Mouse (Mus musculus) CH12.LX (cell line): Measurements from ENCODE around the gene Babam2. TPM values are rescaled to one million over a fixed set of nuclear protein-coding genes. Genes with fewer than 3 reads are reported as not detected.

Experiments used
- DNase-seq: peaks from one replicate; pipeline ENCODE4 v3.0.0-alpha.2; 2013; ENCODE audit errors: extremely low read depth
- H3K27ac ChIP-seq: 2 replicates; pipeline ENCODE4 v1.5.1; 2012; ENCODE audit warnings: low read depth, mild to moderate bottlenecking, control low read depth, moderate library complexity; ENCODE audit not compliant: insufficient read depth
- H3K27me3 ChIP-seq: replicated peaks from 2 replicates; pipeline ENCODE3; 2012; ENCODE audit warnings: inconsistent platforms
- H3K36me3 ChIP-seq, 2 experiments: replicated peaks in 1 of 2; 2 replicates each; pipeline versions ENCODE3 to v1.6.1; 2012; ENCODE audit warnings: inconsistent platforms in 1 of 2, low read length in 1 of 2, mild to moderate bottlenecking in 1 of 2, mixed read lengths in 1 of 2, moderate library complexity in 1 of 2; ENCODE audit not compliant: control insufficient read depth in 1 of 2, insufficient read depth in 1 of 2
- H3K4me1 ChIP-seq, 2 experiments: 2 replicates each; pipeline ENCODE4 v1.6.1; 2012; ENCODE audit warnings: inconsistent platforms in 1 of 2, moderate library complexity in 1 of 2; ENCODE audit not compliant: insufficient read depth in 2 of 2, control insufficient read depth in 1 of 2
- H3K4me2 ChIP-seq: 2 replicates; pipeline ENCODE4 v1.6.1; 2012; ENCODE audit warnings: low read depth, mild to moderate bottlenecking, control low read depth; ENCODE audit not compliant: poor library complexity, insufficient read depth, severe bottlenecking
- H3K4me3 ChIP-seq, 3 experiments: fragments of 150-350 bp in 1 of 3; sonication (generic) in 1 of 3; replicated peaks in 1 of 3; 2 replicates each; pipeline versions ENCODE3 to v1.5.1; 2011 to 2012; ENCODE audit warnings: low read depth in 2 of 3, low read length in 2 of 3, mild to moderate bottlenecking in 2 of 3, moderate library complexity in 2 of 3, control low read depth in 1 of 3, improper control_type of control experiment in 1 of 3, inconsistent platforms in 1 of 3, mixed read lengths in 1 of 3; ENCODE audit not compliant: poor library complexity in 1 of 3
- H3K79me2 ChIP-seq: replicated peaks from 2 replicates; pipeline ENCODE4 v1.6.1; 2012; ENCODE audit warnings: mild to moderate bottlenecking, moderate library complexity; ENCODE audit not compliant: control insufficient read depth, poor library complexity, insufficient read depth, severe bottlenecking; ENCODE audit errors: extremely low read depth
- H3K9ac ChIP-seq: 2 replicates; pipeline ENCODE4 v1.6.1; 2012; ENCODE audit warnings: low read depth, mild to moderate bottlenecking, control low read depth, moderate library complexity; ENCODE audit not compliant: insufficient read depth
- H3K9me3 ChIP-seq: replicated peaks from 2 replicates; pipeline ENCODE3; 2012; ENCODE audit warnings: low read length, inconsistent platforms, mixed read lengths
- CHD1 ChIP-seq: IDR thresholded peaks from 2 replicates; pipeline ENCODE4 v1.6.1; 2012; ENCODE audit warnings: low read depth, low read length, improper control_type of control experiment, inconsistent platforms
- CHD2 ChIP-seq: IDR thresholded peaks from 2 replicates; pipeline ENCODE4 v1.6.1; 2011; ENCODE audit warnings: low read length, improper control_type of control experiment
- CTCF ChIP-seq, 2 experiments: IDR thresholded peaks in 1 of 2; conservative IDR thresholded peaks in 1 of 2; 2 replicates each; pipeline ENCODE4 v1.5.1; 2011 to 2012; ENCODE audit warnings: low read depth in 2 of 2, low read length in 2 of 2, improper control_type of control experiment in 1 of 2, inconsistent platforms in 1 of 2, mild to moderate bottlenecking in 1 of 2, moderate library complexity in 1 of 2
- E2F4 ChIP-seq: IDR thresholded peaks from 2 replicates; pipeline ENCODE4 v1.6.1; 2011; ENCODE audit warnings: low read depth, low read length, improper control_type of control experiment; ENCODE audit not compliant: insufficient replicate concordance
- EP300 ChIP-seq: IDR thresholded peaks from 2 replicates; pipeline ENCODE4 v1.6.1; 2011; ENCODE audit warnings: low read length, improper control_type of control experiment
- ETS1 ChIP-seq: conservative IDR thresholded peaks from 2 replicates; pipeline ENCODE4 v1.6.1; 2012; ENCODE audit warnings: low read depth, mild to moderate bottlenecking, inconsistent platforms, low read length, improper control_type of control experiment, moderate library complexity
- HCFC1 ChIP-seq: IDR thresholded peaks from 2 replicates; pipeline ENCODE4 v1.6.1; 2012; ENCODE audit warnings: low read depth, mild to moderate bottlenecking, inconsistent platforms, low read length, improper control_type of control experiment
- JUN ChIP-seq: IDR thresholded peaks from 2 replicates; pipeline ENCODE4 v1.6.1; 2011; ENCODE audit warnings: low read depth, mild to moderate bottlenecking, low read length, improper control_type of control experiment, moderate library complexity; ENCODE audit not compliant: insufficient read depth
- JUND ChIP-seq: conservative IDR thresholded peaks from 2 replicates; pipeline ENCODE4 v1.6.1; 2011; ENCODE audit warnings: low read depth, low read length, improper control_type of control experiment
- KAT2A ChIP-seq: IDR thresholded peaks from 2 replicates; pipeline ENCODE4 v1.6.1; 2012; ENCODE audit warnings: low read length, improper control_type of control experiment, inconsistent platforms; ENCODE audit not compliant: insufficient replicate concordance
- MAFK ChIP-seq: IDR thresholded peaks from 2 replicates; pipeline ENCODE4 v1.6.1; 2011; ENCODE audit warnings: low read length, improper control_type of control experiment; ENCODE audit not compliant: insufficient replicate concordance
- MAZ ChIP-seq: IDR thresholded peaks from 2 replicates; pipeline ENCODE4 v1.6.1; 2012; ENCODE audit warnings: low read depth, mild to moderate bottlenecking, inconsistent platforms, low read length, improper control_type of control experiment, moderate library complexity
- MEF2A ChIP-seq: IDR thresholded peaks from 2 replicates; pipeline ENCODE4 v1.6.1; 2014; ENCODE audit warnings: low read depth, mild to moderate bottlenecking, inconsistent platforms, low read length, improper control_type of control experiment, borderline replicate concordance
- MXI1 ChIP-seq: IDR thresholded peaks from 2 replicates; pipeline ENCODE4 v1.6.1; 2011; ENCODE audit warnings: mild to moderate bottlenecking, low read depth, low read length, improper control_type of control experiment
- MYC ChIP-seq: IDR thresholded peaks from 2 replicates; pipeline ENCODE4 v1.6.1; 2011; ENCODE audit warnings: low read depth, mild to moderate bottlenecking, improper control_type of control experiment, low read length
- NELFE ChIP-seq: IDR thresholded peaks from 2 replicates; pipeline ENCODE4 v1.6.1; 2011; ENCODE audit warnings: low read depth, low read length, improper control_type of control experiment
- NRF1 ChIP-seq: IDR thresholded peaks from 2 replicates; pipeline ENCODE4 v1.6.1; 2014; ENCODE audit warnings: low read depth, mild to moderate bottlenecking, inconsistent platforms, low read length, improper control_type of control experiment, moderate library complexity
- PAX5 ChIP-seq: IDR thresholded peaks from 2 replicates; pipeline ENCODE4 v1.6.1; 2012; ENCODE audit warnings: low read length, inconsistent platforms, mixed read lengths
- POLR2A ChIP-seq: IDR thresholded peaks from 2 replicates; pipeline ENCODE4 v1.6.1; 2011; ENCODE audit warnings: low read depth, mild to moderate bottlenecking, improper control_type of control experiment, low read length
- RCOR1 ChIP-seq: conservative IDR thresholded peaks from 2 replicates; pipeline ENCODE4 v1.6.1; 2012; ENCODE audit warnings: low read depth, mild to moderate bottlenecking, inconsistent platforms, low read length, improper control_type of control experiment
- SMC3 ChIP-seq: IDR thresholded peaks from 2 replicates; pipeline ENCODE4 v1.6.1; 2011; ENCODE audit warnings: low read depth, low read length, improper control_type of control experiment
- TBP ChIP-seq: conservative IDR thresholded peaks from 2 replicates; pipeline ENCODE4 v1.6.1; 2011; ENCODE audit warnings: low read depth, low read length, improper control_type of control experiment
- TCF12 ChIP-seq: IDR thresholded peaks from 2 replicates; pipeline ENCODE4 v1.6.1; 2014; ENCODE audit warnings: low read depth, mild to moderate bottlenecking, inconsistent platforms, low read length, improper control_type of control experiment
- UBTF ChIP-seq: IDR thresholded peaks from 2 replicates; pipeline ENCODE4 v1.6.1; 2012; ENCODE audit warnings: low read depth, mild to moderate bottlenecking, inconsistent platforms, low read length, improper control_type of control experiment, moderate library complexity
- USF1 ChIP-seq: IDR thresholded peaks from 2 replicates; pipeline ENCODE4 v1.6.1; 2014; ENCODE audit warnings: low read depth, mild to moderate bottlenecking, inconsistent platforms, low read length, improper control_type of control experiment
- USF2 ChIP-seq: conservative IDR thresholded peaks from 2 replicates; pipeline ENCODE4 v1.6.1; 2011; ENCODE audit warnings: low read depth, low read length, improper control_type of control experiment
- ZC3H11A ChIP-seq: IDR thresholded peaks from 2 replicates; pipeline ENCODE4 v1.6.1; 2012; ENCODE audit warnings: low read depth, mild to moderate bottlenecking, inconsistent platforms, low read length, improper control_type of control experiment
- ZKSCAN1 ChIP-seq: IDR thresholded peaks from 2 replicates; pipeline ENCODE4 v1.6.1; 2012; ENCODE audit warnings: low read depth, inconsistent platforms, low read length, improper control_type of control experiment, borderline replicate concordance
- ZMIZ1 ChIP-seq: IDR thresholded peaks from 2 replicates; pipeline ENCODE4 v1.6.1; 2012; ENCODE audit warnings: low read depth, mild to moderate bottlenecking, inconsistent platforms, low read length, improper control_type of control experiment
- ZNF384 ChIP-seq: IDR thresholded peaks from 2 replicates; pipeline ENCODE4 v1.6.1; 2012; ENCODE audit warnings: low read depth, low read length, improper control_type of control experiment, inconsistent platforms
- dilution Hi-C: fragments of 300-500 bp; cut with MboI; formaldehyde crosslinking; loops from 2 replicates; pipeline ENCODE4 v1.14.3; 2020; ENCODE audit warnings: low sequenced_read_pairs; ENCODE audit not compliant: extremely low pct_unique_long_range_greater_than_20kb, extremely low pct_ligation_motif_present
- in situ Hi-C: fragments of 300-500 bp; cut with MboI; formaldehyde crosslinking; loops from 3 replicates; pipeline ENCODE4 v1.14.3; 2019; ENCODE audit warnings: low sequenced_read_pairs, low pct_ligation_motif_present, low pct_unique_long_range_greater_than_20kb, mixed read lengths
- polyA plus RNA-seq: library from polyadenylated mRNA; unstranded; fragments of >175 nt; gene quantifications from 2 replicates; pipeline ENCODE4 v1.2.1, GENCODE M21; 2012; ENCODE audit warnings: low read depth; ENCODE audit not compliant: insufficient read length
- total RNA-seq, 2 experiments: library from RNA; depleted of rRNA; stranded (reverse); fragments of 300-350 nt in 1 of 2; fragments of >200 nt in 1 of 2; gene quantifications; 2 replicates each; pipeline ENCODE4 v1.2.3; 2012 to 2014

Babam2 gene
- total and polyA plus RNA-seq, 3 experiments = 38.2 to 78.0 (median 39.8) TPM

DNA sequence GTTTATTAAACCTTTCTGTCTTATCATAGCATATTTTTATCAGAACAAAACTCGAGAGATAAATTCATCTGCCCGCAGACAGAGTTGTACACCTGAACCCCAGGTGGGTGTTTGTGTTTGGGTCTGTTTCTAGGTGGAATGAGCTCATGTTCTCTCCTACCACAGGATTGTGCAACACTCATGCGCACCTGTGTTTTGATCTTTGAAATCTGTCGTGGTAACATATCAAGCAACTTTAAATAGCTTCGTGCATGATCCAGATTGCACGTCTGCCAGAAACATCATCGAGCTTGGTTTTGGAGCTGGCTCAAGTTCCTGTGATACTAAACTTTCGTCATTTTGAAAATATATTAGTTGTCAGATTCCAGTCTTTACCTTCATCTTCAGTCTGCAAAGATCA lies 251.9 kb downstream of the Babam2 start:
- H3K9ac ChIP-seq = no peak overlapping the region
- no peak for DNase-seq
- H3K36me3 ChIP-seq = no peaks in the 10 kb centered on the region
- dilution Hi-C loops (no loop called here), in situ Hi-C loops (no loop called here)
- H3K27me3 ChIP-seq = no peaks in the 10 kb centered on the region
- no peaks in the 10 kb centered on the region for H3K79me2 ChIP-seq
- H3K4me2 ChIP-seq = no peak overlapping the region
- H3K9me3 ChIP-seq = no peaks in the 10 kb centered on the region
- no peaks in the 10 kb centered on the region for H3K4me1 ChIP-seq
- no peak overlapping the region for H3K27ac ChIP-seq
- TF ChIP-seq ZKSCAN1 (no peak), ETS1 (no peak), SMC3 (no peak), TBP (no peak), POLR2A (no peak), ZNF384 (no peak), USF2 (no peak), KAT2A (no peak), MAFK (no peak), PAX5 (no peak), CHD1 (no peak), USF1 (no peak), JUND (no peak), CHD2 (no peak), ZC3H11A (no peak), UBTF (no peak), NRF1 (no peak), TCF12 (no peak), RCOR1 (no peak)
- H3K4me3 ChIP-seq = no peak overlapping the region

DNA sequence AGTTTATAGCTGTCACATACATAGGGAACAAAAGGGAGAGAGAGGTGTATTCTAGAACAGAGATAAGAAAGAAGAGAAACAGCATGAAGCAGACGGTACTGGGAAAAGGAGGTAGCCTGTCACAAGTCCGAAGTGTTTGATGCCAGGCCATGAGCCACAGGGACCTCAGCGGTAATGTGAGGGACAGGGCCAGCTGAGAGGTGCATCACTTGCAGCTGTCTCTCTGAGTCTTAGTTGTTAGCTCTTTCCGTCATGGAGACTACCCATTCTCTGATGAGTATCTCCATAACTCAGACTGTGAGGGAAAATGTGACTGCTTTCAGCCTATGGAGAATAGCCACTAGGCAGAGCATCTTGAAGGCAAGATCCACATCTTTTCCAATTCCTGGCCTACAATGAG lies 253.0 kb downstream of the Babam2 start:
- dilution Hi-C loops (no loop called here), in situ Hi-C loops (no loop called here)
- no peak overlapping the region for H3K9ac ChIP-seq
- no peak for TF ChIP-seq ETS1
- no peak for TF ChIP-seq RCOR1
- TF ChIP-seq ZNF384 = no peak
- TF ChIP-seq MEF2A = no peak
- TF ChIP-seq JUND = no peak
- no peak for TF ChIP-seq NELFE
- no peak for TF ChIP-seq JUN
- no peak for TF ChIP-seq ZC3H11A
- TF ChIP-seq MAZ = no peak
- TF ChIP-seq EP300 = no peak
- no peak for TF ChIP-seq MYC
- no peak for TF ChIP-seq HCFC1
- no peak for TF ChIP-seq ZMIZ1
- no peak for TF ChIP-seq MAFK
- TF ChIP-seq MXI1 = no peak
- no peak for TF ChIP-seq CHD2
- TF ChIP-seq USF1 = no peak
- TF ChIP-seq CTCF (conservative IDR thresholded peaks at IDR 0.05 in 1 of 2, IDR thresholded peaks at IDR 0.05 in 1 of 2; ENCODE audit: low read depth in 2 of 2, low read length in 2 of 2) = no peak
- no peak for TF ChIP-seq KAT2A
- TF ChIP-seq E2F4 = no peak
- no peaks in the 10 kb centered on the region for H3K27me3 ChIP-seq
- DNase-seq = no peak
- H3K27ac ChIP-seq = no peak overlapping the region
- H3K4me1 ChIP-seq = no peaks in the 10 kb centered on the region
- no peaks in the 10 kb centered on the region for H3K36me3 ChIP-seq
- no peaks in the 10 kb centered on the region for H3K79me2 ChIP-seq
- H3K4me3 ChIP-seq = no peak overlapping the region
- H3K9me3 ChIP-seq = no peaks in the 10 kb centered on the region
- no peak overlapping the region for H3K4me2 ChIP-seq
